Mouse (Mus musculus): ENCODE measurements around the gene Cdyl2. TPM values are rescaled to one million over a fixed set of nuclear protein-coding genes. Genes with fewer than 3 reads are reported as not detected.

Cdyl2 gene
- polyA plus RNA-seq (2014; fragmentation: Illumina TruSeq; extraction: RNeasy Lipid Tissue Mini Kit (QIAGEN cat#74804); ENCODE audit: low read depth, low replicate concordance) = 0.16 TPM

DNA sequence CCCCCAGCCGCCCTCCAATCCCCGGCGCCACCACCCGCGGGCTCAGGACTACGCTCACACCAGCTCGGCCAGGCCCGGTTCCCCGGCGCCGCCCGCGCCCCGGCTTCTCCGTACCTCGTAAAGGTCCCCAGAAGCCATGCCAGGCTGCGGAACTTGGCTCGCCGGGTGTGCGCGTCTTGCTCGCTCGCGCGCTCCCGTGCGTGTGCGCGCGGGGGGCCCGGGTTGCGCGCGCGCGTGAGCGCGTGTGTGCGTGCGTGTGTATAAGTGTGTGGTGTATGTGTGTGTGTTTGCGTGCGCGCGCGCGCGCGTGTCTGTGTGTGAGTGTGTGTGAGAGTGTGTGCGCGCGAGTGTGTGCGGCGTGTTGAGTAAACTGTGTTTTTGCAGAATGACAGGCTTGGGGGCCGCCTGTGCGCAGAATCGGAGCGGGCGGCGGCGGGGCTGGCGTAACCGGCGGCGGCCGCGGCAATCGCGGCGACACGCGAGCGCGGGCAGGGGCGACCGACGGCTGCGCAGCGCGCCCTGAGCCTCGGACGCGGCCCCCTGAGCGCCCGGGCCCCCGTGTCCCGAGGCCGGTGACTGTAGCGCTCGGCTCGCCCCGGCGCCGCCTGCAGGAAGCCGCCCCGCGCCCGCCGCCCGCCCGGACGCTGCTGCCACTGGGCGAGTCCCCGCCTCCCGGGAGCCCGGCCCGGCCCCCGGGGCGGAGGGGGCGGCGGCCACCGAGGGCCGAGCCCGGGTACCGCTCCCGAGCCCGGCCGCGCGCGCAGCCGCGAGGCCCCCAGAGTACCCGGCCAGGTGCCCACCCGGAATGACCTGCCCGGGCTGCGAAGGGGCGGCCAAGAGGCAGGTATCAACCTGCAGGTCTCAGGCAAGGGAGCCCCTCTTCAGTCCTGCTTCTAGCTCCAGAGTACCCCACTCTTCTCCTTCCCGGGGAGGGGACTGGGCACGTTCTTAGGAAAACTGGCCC, at the start of gene Cdyl2:
Cdyl2 (minus strand) TSS at position 308 of the 964 bp plus-strand sequence.

Other genes starting within 250 kb of the Cdyl2 start
- not detected for gene Dynlrb2, start 228.0 kb downstream of the Cdyl2 start, polyA plus RNA-seq (2014; fragmentation: Illumina TruSeq; extraction: RNeasy Lipid Tissue Mini Kit (QIAGEN cat#74804); ENCODE audit: low read depth, low replicate concordance)
- 6.2 TPM for gene Cmc2, start 188.5 kb upstream of the Cdyl2 start, polyA plus RNA-seq (2014; fragmentation: Illumina TruSeq; extraction: RNeasy Lipid Tissue Mini Kit (QIAGEN cat#74804); ENCODE audit: low read depth, low replicate concordance)
- gene Cenpn, start 188.7 kb upstream of the Cdyl2 start, polyA plus RNA-seq (2014; fragmentation: Illumina TruSeq; extraction: RNeasy Lipid Tissue Mini Kit (QIAGEN cat#74804); ENCODE audit: low read depth, low replicate concordance) = 2.4 TPM
- gene Atmin, start 210.4 kb upstream of the Cdyl2 start, polyA plus RNA-seq (2014; fragmentation: Illumina TruSeq; extraction: RNeasy Lipid Tissue Mini Kit (QIAGEN cat#74804); ENCODE audit: low read depth, low replicate concordance) = 10.7 TPM
- 0.79 TPM for gene 1700030J22Rik, start 246.0 kb upstream of the Cdyl2 start, polyA plus RNA-seq (2014; fragmentation: Illumina TruSeq; extraction: RNeasy Lipid Tissue Mini Kit (QIAGEN cat#74804); ENCODE audit: low read depth, low replicate concordance)